Mouse (Mus musculus): ENCODE data around the gene Actl11.
A peak's percentile ranks its signal among the peaks of the same experiment; 100 is the strongest.

Gene Actl11

GRCm38 (mm10) chr9:107923021-107923420 is 5.2 kb upstream of the Actl11 start:
- DNase-seq: no peak

GRCm38 (mm10) chr9:107923956-107924355 is 4.3 kb upstream of the Actl11 start:
- no peak for DNase-seq

GRCm38 (mm10) chr9:107925251-107925650 is 3.0 kb upstream of the Actl11 start:
- no peak for DNase-seq

GRCm38 (mm10) chr9:107926920-107927420 is 1.3 kb upstream of the Actl11 start:
- DNase-seq: no peak

DNA sequence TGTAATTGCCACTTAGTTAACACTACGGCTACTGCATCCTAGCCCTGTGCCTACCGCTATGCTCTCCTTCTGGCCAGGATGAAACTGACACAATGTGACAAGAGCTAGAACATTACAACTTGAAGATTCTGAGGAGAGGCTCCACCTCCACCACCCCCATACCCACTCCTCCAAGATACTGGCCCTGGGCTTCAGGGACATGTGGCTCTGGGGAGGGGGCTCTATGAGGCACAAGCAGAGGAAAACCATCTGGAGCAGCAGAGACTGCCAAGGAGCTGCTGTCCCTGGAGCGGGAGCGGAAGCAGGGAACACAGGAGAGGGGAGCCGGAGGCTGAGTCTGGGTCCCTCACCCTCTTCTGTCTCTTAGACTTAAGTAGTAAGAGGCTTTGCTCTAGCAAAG is 520 bp upstream of the Actl11 start:
- peak; percentile 60 for DNase-seq

- DNase-seq: peak; percentile 33
Observed at GRCm38 (mm10) chr9:107932221-107932620, 4.0 kb downstream of the Actl11 start.

DNA sequence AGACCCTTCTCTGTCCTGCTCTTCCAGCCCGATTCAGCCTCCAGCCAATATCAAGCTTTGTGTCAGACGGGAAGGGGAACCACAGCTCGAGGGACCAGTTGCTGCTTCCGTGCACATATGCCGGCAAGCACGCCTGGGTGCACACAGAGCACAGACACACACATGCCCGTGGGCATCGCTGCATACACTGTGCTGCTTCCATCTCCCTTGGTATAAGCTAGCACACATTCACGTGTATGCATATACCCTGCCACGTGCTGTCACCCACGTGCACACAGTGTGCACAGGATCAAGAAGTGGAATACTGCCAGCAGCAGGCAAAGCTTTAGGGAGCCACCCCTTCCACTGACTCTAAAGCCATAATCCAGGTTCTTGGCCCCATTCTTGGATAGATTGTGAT is 5.9 kb downstream of the Actl11 start:
- peak; percentile 67 for DNase-seq

- DNase-seq: no peak
Observed at GRCm38 (mm10) chr9:107935374-107935773, 7.1 kb downstream of the Actl11 start, which contains the start of gene Camkv. TSS of gene Camkv (plus strand) at chr9:107935674.

GRCm38 (mm10) chr9:107935790-107936214 is 7.5 kb downstream of the Actl11 start:
- peak; percentile 57 for DNase-seq

DNA sequence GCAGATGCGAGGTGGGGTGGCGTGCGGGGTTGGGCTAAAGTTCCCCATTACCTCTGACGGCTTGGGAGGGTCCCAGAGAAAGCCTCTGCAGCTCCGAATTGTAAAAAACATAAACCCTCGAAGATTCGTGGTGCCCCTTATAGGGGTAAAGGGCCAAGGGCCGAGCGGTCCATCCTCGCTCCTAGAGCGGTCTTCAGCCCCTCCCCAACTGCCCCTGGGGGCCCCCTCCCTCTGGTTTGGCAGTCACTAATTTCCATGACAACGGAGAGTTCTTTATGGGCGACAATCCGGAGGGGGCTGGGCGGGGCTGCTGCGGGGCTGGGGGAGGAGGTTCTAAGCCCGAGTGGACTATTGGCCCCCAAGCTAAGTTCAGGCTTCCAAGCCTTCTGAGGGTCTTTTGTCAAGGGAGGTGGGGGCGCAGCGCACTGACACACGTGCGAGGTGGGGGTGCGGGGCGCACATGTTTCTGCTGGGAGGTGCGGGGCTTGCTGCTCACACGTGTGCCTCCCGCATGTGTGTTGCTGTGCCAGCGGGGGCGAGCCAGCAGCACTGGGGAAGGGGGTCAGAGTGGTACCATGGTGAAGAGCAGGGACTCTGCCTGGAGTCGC is 8.1 kb downstream of the Actl11 start:
- peak; percentile 61 for DNase-seq

- no peak for DNase-seq
Observed at GRCm38 (mm10) chr9:107936831-107937230, 8.6 kb downstream of the Actl11 start.

DNA sequence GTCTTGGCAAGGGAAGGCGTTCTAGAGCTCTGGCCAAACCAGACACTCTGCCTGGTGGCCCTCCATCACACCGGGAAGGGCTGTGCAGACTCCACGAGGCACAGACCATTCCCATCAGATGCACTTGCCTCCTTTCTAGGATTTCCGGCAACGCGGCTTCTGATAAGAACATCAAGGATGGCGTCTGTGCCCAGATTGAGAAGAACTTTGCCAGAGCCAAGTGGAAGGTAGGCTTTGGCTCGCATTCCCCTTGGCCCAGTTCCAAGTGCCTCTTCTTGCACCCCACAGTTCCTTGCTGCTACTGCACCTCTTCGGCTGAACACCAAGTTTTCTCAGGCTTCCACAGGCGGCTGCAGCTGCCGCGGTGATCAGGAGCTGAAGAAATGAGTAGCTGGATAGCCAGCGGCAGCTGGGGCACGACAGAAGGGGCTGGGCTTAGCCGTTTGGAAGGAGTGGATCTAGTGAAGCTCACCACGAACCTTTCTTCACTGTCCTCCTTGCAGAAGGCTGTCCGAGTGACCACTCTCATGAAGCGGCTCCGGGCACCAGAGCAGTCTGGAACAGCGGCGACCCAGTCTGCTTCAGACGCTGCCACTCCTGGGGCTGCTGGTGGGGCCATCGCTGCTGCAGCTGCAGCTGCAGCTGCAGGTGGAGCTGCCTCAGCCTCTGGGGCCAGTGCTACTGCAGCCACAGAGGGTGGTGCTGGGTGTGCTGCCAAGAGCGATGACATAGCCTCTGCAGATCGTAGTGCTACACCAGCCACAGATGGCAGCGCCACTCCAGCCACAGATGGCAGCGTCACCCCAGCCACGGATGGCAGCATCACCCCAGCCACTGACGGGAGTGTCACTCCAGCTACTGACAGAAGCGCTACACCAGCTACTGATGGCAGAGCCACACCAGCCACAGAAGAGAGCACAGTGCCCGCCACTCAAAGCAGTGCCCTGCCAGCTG is 19.2 kb downstream of the Actl11 start:
- DNase-seq: peak; percentile 72

GRCm38 (mm10) chr9:107949184-107949921 is 21.1 kb downstream of the Actl11 start:
- DNase-seq: no peak

DNA sequence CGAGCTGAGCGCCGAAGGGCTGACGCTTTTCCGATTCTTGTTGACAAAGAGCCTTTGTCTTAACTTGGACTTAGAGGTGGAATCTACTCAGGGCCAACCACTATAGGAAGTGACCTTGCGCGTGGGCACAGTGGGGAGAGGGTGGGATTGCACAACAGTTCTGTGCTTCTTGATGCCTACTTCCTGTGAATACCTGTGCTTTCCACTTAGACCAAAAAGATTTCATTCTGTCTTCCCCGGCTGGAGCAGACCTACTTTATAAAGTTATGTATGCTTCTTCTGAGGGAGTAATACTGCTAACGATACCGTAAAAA is 21.6 kb downstream of the Actl11 start, which contains the start of gene Traip:
TSS of gene Traip (plus strand) at position 215 of the 314 bp plus-strand sequence.
- DNase-seq: no peak

GRCm38 (mm10) chr9:107950460-107951355 is 22.4 kb downstream of the Actl11 start:
- peak; percentile 93 for DNase-seq

GRCm38 (mm10) chr9:107955613-107956289 is 27.5 kb downstream of the Actl11 start:
- DNase-seq: no peak

DNA sequence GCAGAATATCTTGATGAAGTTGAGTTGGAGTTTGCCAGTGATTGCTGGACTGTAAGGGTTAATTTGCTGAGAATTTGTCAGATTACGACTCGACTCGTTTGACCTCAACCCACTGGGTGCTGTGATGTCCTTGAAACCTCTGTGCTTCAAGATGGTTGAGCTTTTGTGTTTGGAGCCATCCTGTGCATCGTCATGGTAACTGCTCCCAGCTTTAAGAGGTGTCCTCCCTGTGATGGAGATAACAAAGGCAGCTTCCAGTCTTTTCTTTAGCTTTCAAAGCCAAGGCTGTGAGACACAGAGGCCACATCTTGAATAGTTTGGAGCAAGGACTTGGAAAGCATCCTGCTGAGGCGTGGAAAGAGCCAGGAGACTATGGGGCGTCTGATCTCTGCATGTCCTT is 28.9 kb downstream of the Actl11 start:
- no peak for DNase-seq

DNA sequence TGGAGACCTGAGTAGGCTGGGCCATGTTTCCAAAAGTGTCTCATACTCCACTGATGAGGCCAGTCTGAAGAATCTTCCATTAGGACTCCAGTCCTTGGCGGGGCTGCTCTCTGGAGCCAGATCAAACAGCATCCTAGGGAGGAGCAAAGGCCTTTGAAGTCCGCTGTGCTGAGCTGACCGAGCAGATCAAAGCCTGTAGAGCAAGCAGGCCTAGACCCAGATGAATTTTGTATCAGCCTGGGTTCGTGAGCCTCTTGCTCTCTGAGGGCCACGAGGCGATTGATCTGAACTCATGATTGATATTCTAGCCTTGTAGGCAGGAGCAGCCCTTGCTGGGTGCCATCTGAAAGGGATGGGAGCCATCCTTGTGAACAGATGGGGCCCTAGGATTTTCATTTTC is 31.6 kb downstream of the Actl11 start:
- no peak for DNase-seq

DNA sequence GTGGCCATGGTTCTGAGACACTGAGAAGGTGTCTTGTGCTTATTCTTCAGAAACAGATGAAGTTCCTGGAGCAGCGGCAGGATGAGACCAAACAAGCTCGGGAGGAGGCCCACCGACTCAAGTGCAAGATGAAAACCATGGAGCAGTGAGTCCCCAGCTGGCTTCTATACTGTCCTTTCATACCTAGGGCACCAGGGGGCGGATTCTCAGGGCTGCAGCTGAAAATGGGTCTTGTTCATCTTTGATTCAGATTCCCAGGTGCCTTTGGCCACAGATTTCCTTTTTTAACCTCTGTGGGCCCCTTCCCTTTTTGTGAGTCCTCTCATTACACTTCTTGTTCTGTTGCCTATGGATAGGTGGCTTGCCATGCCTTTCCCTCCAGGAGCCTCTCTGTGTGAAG is 32.7 kb downstream of the Actl11 start:
- DNase-seq: no peak

GRCm38 (mm10) chr9:107961351-107961762 is 33.1 kb downstream of the Actl11 start:
- peak; percentile 91 for DNase-seq

DNA sequence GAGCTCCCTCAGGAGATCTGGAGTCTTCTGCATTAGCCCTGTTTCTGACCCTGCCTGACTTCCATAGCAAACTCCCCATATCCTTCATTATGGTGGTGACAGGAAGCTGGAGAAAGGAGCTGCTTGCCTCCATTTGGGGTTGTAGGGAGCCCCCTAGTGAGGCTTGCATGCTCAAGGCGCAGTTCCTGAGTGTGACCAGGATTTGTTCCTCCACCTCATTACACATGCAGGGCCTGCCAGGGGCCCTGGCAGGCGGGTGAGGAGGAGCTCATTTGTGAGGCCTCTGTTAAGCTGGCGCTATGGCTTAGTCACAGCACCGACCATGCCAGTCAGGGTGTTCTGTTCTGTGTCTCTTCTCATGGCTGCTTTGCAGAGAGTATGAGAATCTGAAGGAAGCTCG is 33.6 kb downstream of the Actl11 start:
- DNase-seq: peak; percentile 86

GRCm38 (mm10) chr9:107962916-107963315 is 34.6 kb downstream of the Actl11 start:
- DNase-seq: no peak

All from layer of hippocampus, adult 9-11 months (tissue).